Mouse (Mus musculus): ENCODE results near the gene Itpa. TPM values are rescaled to one million over a fixed set of nuclear protein-coding genes. Genes with fewer than 3 reads are reported as not detected.
A peak's percentile ranks its signal among the peaks of the same experiment; 100 is the strongest.

Itpa gene
- polyA plus RNA-seq, 1 experiment from 2014 or later = 60.8 TPM

- no peak for TF ChIP-seq CTCF (IDR thresholded peaks at IDR 0.05; ENCODE audit: low read depth)
- no peak overlapping the region for H3K27ac ChIP-seq (ENCODE audit: low read depth, low read length)
- ATAC-seq = no peak
- no peak overlapping the region for H3K4me3 ChIP-seq (ENCODE audit: low read depth, low read length)
- H3K9ac ChIP-seq (ENCODE audit: low read depth, low read length) = no peak overlapping the region
- H3K9me3 ChIP-seq (ENCODE audit: control insufficient read depth) = no peaks in the 10 kb centered on the region
- H3K36me3 ChIP-seq (ENCODE audit: control insufficient read depth, insufficient read depth) = peaks cover 84% of the 10 kb centered on the region
- no peaks in the 10 kb centered on the region for H3K4me1 ChIP-seq (replicated peaks; ENCODE audit: control insufficient read depth, insufficient read depth, low read length)
- no peak overlapping the region for H3K4me2 ChIP-seq (replicated peaks; ENCODE audit: low read depth)
- 97% methylated on average over 1 of the region's 1 CpGs for WGBS
- no peaks in the 10 kb centered on the region for H3K27me3 ChIP-seq (replicated peaks; ENCODE audit: control insufficient read depth, insufficient read depth, low read length)
These were observed 60.3 kb downstream of the Itpa start for GRCm38 (mm10) chr2:130727752-130728151.

DNA sequence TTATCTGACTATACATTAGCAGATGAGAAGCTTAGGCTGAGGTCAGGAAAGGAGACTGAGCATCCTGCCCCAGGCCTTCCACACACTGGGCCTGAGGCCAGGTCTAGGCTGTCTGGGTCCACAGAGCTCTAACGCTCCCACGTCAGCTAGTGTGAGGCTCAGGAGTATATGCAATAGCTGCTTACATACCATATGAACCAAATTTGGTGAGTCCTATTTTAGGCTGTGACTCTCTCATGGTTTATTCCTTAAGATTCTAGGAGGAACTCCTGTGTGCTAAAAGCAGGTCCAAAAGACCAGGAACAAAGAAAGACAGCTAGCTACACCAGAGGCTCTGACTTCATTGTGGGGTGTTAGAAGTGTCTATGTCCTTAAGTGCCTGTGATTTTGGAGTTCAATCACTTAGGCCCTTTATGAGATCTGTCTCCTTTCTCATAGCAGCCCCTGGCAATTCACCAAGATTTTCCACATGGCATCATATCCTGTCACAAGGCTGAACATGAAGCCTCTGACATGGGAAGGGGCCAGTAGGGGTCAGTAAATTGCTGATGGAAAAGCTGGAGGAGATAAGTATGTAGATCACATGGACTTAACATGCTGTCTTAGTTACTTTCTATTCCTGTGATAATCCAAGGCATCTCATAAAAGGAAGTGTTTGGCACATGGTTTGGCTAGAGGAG lies 61.6 kb downstream of the Itpa start:
- Histone ChIP-seq H3K4me3 (ENCODE audit: low read depth, low read length) (no peak overlapping the region), H3K9ac (ENCODE audit: low read depth, low read length) (no peak overlapping the region), H3K9me3 (ENCODE audit: control insufficient read depth) (no peaks in the 10 kb centered on the region), H3K36me3 (ENCODE audit: control insufficient read depth, insufficient read depth) (peaks cover 82% of the 10 kb centered on the region), H3K27me3 (replicated peaks; ENCODE audit: control insufficient read depth, insufficient read depth, low read length) (no peaks in the 10 kb centered on the region), H3K4me2 (replicated peaks; ENCODE audit: low read depth) (no peak overlapping the region), H3K27ac (ENCODE audit: low read depth, low read length) (no peak overlapping the region), H3K4me1 (replicated peaks; ENCODE audit: control insufficient read depth, insufficient read depth, low read length) (no peaks in the 10 kb centered on the region)
- ATAC-seq = no peak
- WGBS = 92% methylated on average over 2 of the region's 2 CpGs
- TF ChIP-seq CTCF (IDR thresholded peaks at IDR 0.05; ENCODE audit: low read depth) = peak; percentile 14; the same call in 1 of the 2 replicates

DNA sequence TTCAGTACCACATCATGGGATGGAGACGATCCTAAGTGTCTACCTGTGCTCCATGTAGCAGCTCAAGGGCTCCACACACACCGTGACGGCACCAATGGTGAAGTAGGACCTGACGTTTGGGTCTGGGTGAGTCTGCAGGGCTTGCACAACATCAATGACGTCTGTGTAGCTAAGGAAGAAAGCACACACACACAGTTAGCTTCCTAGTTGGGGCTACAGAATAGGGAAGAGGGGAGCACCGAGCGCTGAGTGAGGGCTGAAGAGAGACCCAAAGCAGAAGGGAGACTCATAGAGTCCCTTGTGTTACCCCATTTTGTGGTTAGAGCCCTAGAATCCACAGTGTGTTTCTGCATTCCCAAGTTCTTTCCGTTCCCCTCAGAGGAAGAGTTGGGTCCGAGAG lies 63.3 kb downstream of the Itpa start:
- peaks cover 76% of the 10 kb centered on the region for H3K36me3 ChIP-seq (ENCODE audit: control insufficient read depth, insufficient read depth)
- no peaks in the 10 kb centered on the region for H3K4me1 ChIP-seq (replicated peaks; ENCODE audit: control insufficient read depth, insufficient read depth, low read length)
- 88% methylated on average over 9 of the region's 9 CpGs for WGBS
- H3K27ac ChIP-seq (ENCODE audit: low read depth, low read length) = no peak overlapping the region
- no peaks in the 10 kb centered on the region for H3K9me3 ChIP-seq (ENCODE audit: control insufficient read depth)
- no peak for ATAC-seq
- no peaks in the 10 kb centered on the region for H3K27me3 ChIP-seq (replicated peaks; ENCODE audit: control insufficient read depth, insufficient read depth, low read length)
- no peak overlapping the region for H3K9ac ChIP-seq (ENCODE audit: low read depth, low read length)
- no peak for TF ChIP-seq CTCF (IDR thresholded peaks at IDR 0.05; ENCODE audit: low read depth)
- no peak overlapping the region for H3K4me3 ChIP-seq (ENCODE audit: low read depth, low read length)
- no peak overlapping the region for H3K4me2 ChIP-seq (replicated peaks; ENCODE audit: low read depth)

Other genes with a start within 250 kb of the Itpa start
- gene Vps16, start 243.3 kb upstream of the Itpa start, polyA plus RNA-seq (2015; fragmentation: Nextera tagmentation; extraction: Ambion mirVana) = 35.2 and 39.6 TPM in 2 replicates
- gene Pced1a, start 242.9 kb upstream of the Itpa start, polyA plus RNA-seq (2015; fragmentation: Nextera tagmentation; extraction: Ambion mirVana) = 5.3 and 6.1 TPM in 2 replicates
- gene Ptpra, start 217.3 kb upstream of the Itpa start, polyA plus RNA-seq (2015; fragmentation: Nextera tagmentation; extraction: Ambion mirVana) = 27.4 and 28.2 TPM in 2 replicates
- gene Mrps26, start 103.9 kb upstream of the Itpa start, polyA plus RNA-seq (2015; fragmentation: Nextera tagmentation; extraction: Ambion mirVana) = 68.0 and 70.6 TPM in 2 replicates
- gene Oxt, start 91.4 kb upstream of the Itpa start, polyA plus RNA-seq (2015; fragmentation: Nextera tagmentation; extraction: Ambion mirVana) = not detected in 2 replicates
- gene Avp, start 85.1 kb upstream of the Itpa start, polyA plus RNA-seq (2015; fragmentation: Nextera tagmentation; extraction: Ambion mirVana) = not detected in 2 replicates
- 6.4 and 6.8 TPM in 2 replicates for gene Fastkd5, start 37.6 kb upstream of the Itpa start, polyA plus RNA-seq (2015; fragmentation: Nextera tagmentation; extraction: Ambion mirVana)
- 4.2 and 4.5 TPM in 2 replicates for gene Ubox5, start 37.6 kb upstream of the Itpa start, polyA plus RNA-seq (2015; fragmentation: Nextera tagmentation; extraction: Ambion mirVana)
- 9.7 and 11.4 TPM in 2 replicates for gene Lzts3, start 24.8 kb upstream of the Itpa start, polyA plus RNA-seq (2015; fragmentation: Nextera tagmentation; extraction: Ambion mirVana)
- gene Ddrgk1, start 3.0 kb upstream of the Itpa start, polyA plus RNA-seq (2015; fragmentation: Nextera tagmentation; extraction: Ambion mirVana) = 118 and 120 TPM in 2 replicates
- gene Slc4a11, start 29.9 kb downstream of the Itpa start, polyA plus RNA-seq (2015; fragmentation: Nextera tagmentation; extraction: Ambion mirVana) = 0.14 TPM in 1 of 2 replicates, not detected in the other
- 9.0 and 10.6 TPM in 2 replicates for gene 4930402H24Rik, start 238.8 kb downstream of the Itpa start, polyA plus RNA-seq (2015; fragmentation: Nextera tagmentation; extraction: Ambion mirVana)
- gene Atrn, start 238.9 kb downstream of the Itpa start, polyA plus RNA-seq (2015; fragmentation: Nextera tagmentation; extraction: Ambion mirVana) = 3.1 and 3.7 TPM in 2 replicates